Mouse (Mus musculus) stomach, postnatal 0 days (tissue): ENCODE results near the gene Aldh3a2. TPM values are rescaled to one million over a fixed set of nuclear protein-coding genes. Genes with fewer than 3 reads are reported as not detected.
"Not testable (repeated sequence)": the region's sequence is repeated elsewhere in the genome, so short reads cannot be mapped to it uniquely, and the experiment has no call there.

ENCODE experiments used
- ATAC-seq: fragments of 200-750 bp; cut with Nextera tagmentation; 2 replicates; pipeline ENCODE4 v1.8.0; 2017; ENCODE audit not compliant: low FRiP score, low TSS enrichment
- DNase-seq: peaks from one replicate; pipeline ENCODE4 v3.0.0-alpha.2; 2016; ENCODE audit warnings: low spot score
- H3K27ac ChIP-seq: fragments of 300-500 bp; sonication (generic); replicated peaks from 2 replicates; pipeline ENCODE4 v1.5.1; 2014; ENCODE audit warnings: mild to moderate bottlenecking, control low read depth
- H3K27me3 ChIP-seq: fragments of 300-500 bp; sonication (generic); 2 replicates; pipeline ENCODE4 v1.6.1; 2014; ENCODE audit warnings: low read length; ENCODE audit not compliant: control insufficient read depth, insufficient read depth
- H3K36me3 ChIP-seq: fragments of 300-500 bp; sonication (generic); 2 replicates; pipeline ENCODE4 v1.6.1; 2014; ENCODE audit warnings: low read length, mixed read lengths; ENCODE audit not compliant: control insufficient read depth, insufficient read depth
- H3K4me1 ChIP-seq: fragments of 300-500 bp; sonication (generic); replicated peaks from 2 replicates; pipeline ENCODE4 v1.6.1; 2014; ENCODE audit warnings: antibody characterized with exemption; ENCODE audit not compliant: control insufficient read depth, insufficient read depth
- H3K4me2 ChIP-seq: fragments of 300-500 bp; sonication (generic); replicated peaks from 2 replicates; pipeline ENCODE4 v1.6.1; 2014; ENCODE audit warnings: low read depth, mild to moderate bottlenecking, control low read depth, moderate library complexity
- H3K4me3 ChIP-seq: fragments of 300-500 bp; sonication (generic); 2 replicates; pipeline ENCODE4 v1.5.1; 2014; ENCODE audit warnings: low read depth, low read length, control low read depth
- H3K9ac ChIP-seq: fragments of 300-500 bp; sonication (generic); 2 replicates; pipeline ENCODE4 v1.6.1; 2014; ENCODE audit warnings: mild to moderate bottlenecking, low read length, control low read depth, mixed read lengths
- H3K9me3 ChIP-seq: fragments of 300-500 bp; sonication (generic); 2 replicates; pipeline ENCODE4 v1.6.1; 2016; ENCODE audit warnings: low read length; ENCODE audit not compliant: control insufficient read depth
- CTCF ChIP-seq: IDR thresholded peaks from 2 replicates; pipeline ENCODE4 v1.5.1; 2016; ENCODE audit warnings: antibody characterized with exemption, low read depth, mild to moderate bottlenecking, moderate library complexity
- EP300 ChIP-seq: optimal IDR thresholded peaks from 2 replicates; pipeline ENCODE3; 2016; ENCODE audit warnings: antibody characterized with exemption
- WGBS: fragments of 180-500 bp; shearing (Covaris S2); extraction: QIAGEN DNeasy Blood & Tissue Kit; methylation state at CpG from one replicate; pipeline ENCODE4 v1.1.7; 2014; 5-methylcytosine and 5-hydroxymethylcytosine counted together
- polyA plus RNA-seq: library from polyadenylated mRNA; unstranded; fragments of >200 nt; fragmentation: Nextera tagmentation; extraction: Ambion mirVana; gene quantifications from 2 replicates; pipeline ENCODE4 v1.2.1, GENCODE M21; 2015

Gene Aldh3a2
- polyA plus RNA-seq, 1 experiment from 2014 or later: 68.0 TPM

DNA sequence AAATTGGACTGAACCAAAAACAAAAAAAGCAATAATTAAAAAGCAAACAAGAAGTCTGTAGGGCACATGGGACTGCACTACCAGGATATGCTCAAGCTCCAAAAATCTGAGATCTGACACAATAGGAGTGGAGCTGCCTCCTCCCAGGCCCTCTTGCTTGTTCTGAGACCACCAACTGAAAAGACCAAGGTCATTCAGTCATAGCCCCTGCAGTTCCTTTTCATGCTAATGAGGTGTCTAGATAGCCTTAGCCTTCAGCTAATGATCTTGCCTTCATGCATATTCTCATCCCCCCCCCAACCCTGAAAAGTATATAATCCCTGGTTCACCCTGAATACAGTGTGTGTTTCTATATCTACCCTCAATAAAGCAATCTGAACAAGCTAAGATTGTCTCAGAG is 85.6 kb downstream of the Aldh3a2 start:
- Histone ChIP-seq H3K4me1 (no peaks in the 10 kb centered on the region), H3K27me3 (no peaks in the 10 kb centered on the region), H3K9me3 (no peaks in the 10 kb centered on the region), H3K36me3 (no peaks in the 10 kb centered on the region), H3K4me2 (no peak overlapping the region), H3K9ac (no peak overlapping the region), H3K27ac (no peak overlapping the region), H3K4me3 (no peak overlapping the region)
- DNase-seq (no peak), ATAC-seq (no peak)
- no peak for TF ChIP-seq EP300
- TF ChIP-seq CTCF: no peak

- H3K36me3 ChIP-seq: no peaks in the 10 kb centered on the region
- WGBS: 75% methylated on average over 3 of the region's 3 CpGs
- ATAC-seq (no peak), DNase-seq (no peak)
- no peak for TF ChIP-seq CTCF
- TF ChIP-seq EP300: no peak
- no peak overlapping the region for H3K4me2 ChIP-seq
- H3K4me3 ChIP-seq: no peak overlapping the region
- H3K27ac ChIP-seq: no peak overlapping the region
- no peaks in the 10 kb centered on the region for H3K27me3 ChIP-seq
- no peak overlapping the region for H3K9ac ChIP-seq
- H3K4me1 ChIP-seq: no peaks in the 10 kb centered on the region
- H3K9me3 ChIP-seq: no peaks in the 10 kb centered on the region
These were observed 86.9 kb downstream of the Aldh3a2 start for GRCm38 (mm10) chr11:61180361-61180760.

- no peak for DNase-seq
- TF ChIP-seq CTCF: no peak
- no peak for TF ChIP-seq EP300
These were observed 90.9 kb downstream of the Aldh3a2 start for GRCm38 (mm10) chr11:61176321-61176720.

GRCm38 (mm10) chr11:61175778-61176177 is 91.5 kb downstream of the Aldh3a2 start:
- H3K4me1 ChIP-seq: no peaks in the 10 kb centered on the region
- ATAC-seq (no peak), DNase-seq (no peak)
- H3K4me2 ChIP-seq: no peak overlapping the region; the same call in 1 of the 2 replicates
- H3K36me3 ChIP-seq: no peaks in the 10 kb centered on the region
- no peak overlapping the region for H3K9ac ChIP-seq
- TF ChIP-seq CTCF (no peak), EP300 (no peak)
- whole genome bisulfite sequencing: 74% methylated on average over 5 of the region's 5 CpGs
- peak overlapping the region; percentile 18; the same call in 1 of the 2 replicates for H3K4me3 ChIP-seq
- H3K27ac ChIP-seq: no peak overlapping the region; the same call in 1 of the 2 replicates
- no peaks in the 10 kb centered on the region for H3K27me3 ChIP-seq
- no peaks in the 10 kb centered on the region for H3K9me3 ChIP-seq

More at GRCm38 (mm10) chr11:61176321-61176720, 90.9 kb downstream of the Aldh3a2 start:
- H3K9ac ChIP-seq: no peak overlapping the region
- no peaks in the 10 kb centered on the region for H3K4me1 ChIP-seq
- H3K27ac ChIP-seq: no peak overlapping the region
- H3K9me3 ChIP-seq: no peaks in the 10 kb centered on the region
- H3K27me3 ChIP-seq: no peaks in the 10 kb centered on the region
- 67% methylated on average over 1 of the region's 1 CpGs for WGBS
- H3K36me3 ChIP-seq: no peaks in the 10 kb centered on the region
- no peak overlapping the region for H3K4me2 ChIP-seq
- ATAC-seq: no peak
- no peak overlapping the region for H3K4me3 ChIP-seq

DNA sequence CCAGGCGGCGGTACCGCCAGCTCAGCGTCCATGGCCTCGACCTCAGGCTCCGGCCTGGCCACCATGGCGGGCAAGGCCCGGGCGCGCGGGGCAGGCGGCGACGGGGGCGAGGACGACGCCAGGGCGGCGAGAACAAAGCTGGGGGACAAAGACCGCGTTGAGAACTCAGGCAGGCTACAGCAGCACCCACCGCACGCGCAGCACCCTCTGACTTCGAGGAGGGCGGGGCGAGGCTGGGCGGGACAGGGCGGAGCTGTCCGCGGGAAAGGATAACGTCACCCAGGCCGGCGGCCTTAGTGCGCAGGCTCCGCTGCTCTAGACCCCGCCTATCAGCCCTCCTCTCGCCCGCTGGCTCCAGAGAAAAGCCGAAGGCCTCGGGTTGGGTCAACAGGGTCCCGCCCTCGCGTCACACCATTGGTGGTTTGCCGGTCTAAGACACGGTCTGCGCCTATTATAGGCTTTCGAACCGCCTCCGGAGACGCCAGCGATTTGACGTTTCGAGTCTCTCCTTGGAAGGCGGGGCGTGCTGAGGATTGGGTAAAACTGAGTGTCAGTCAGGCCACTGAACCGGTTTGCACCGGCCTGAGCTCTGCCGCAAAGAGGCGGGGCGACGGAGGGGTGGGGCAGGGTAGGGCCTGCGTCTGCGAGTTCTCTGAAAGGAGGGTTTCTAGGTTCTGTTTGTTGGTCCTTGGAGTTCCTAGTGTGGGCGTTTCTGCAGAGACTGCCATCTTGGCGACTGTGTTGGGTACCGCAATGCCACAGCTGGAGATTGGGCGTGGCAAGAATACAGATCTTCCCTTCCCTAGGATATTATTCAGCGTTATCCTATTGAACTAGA is 92.2 kb downstream of the Aldh3a2 start, which contains the start of gene Usp22:
Gene Usp22, minus strand, starts transcription at position 235 of the 838 bp plus-strand sequence.
- H3K9me3 ChIP-seq: no peaks in the 10 kb centered on the region
- peak within 1 kb of the TSS; percentile 79 for H3K4me2 ChIP-seq
- peak within 1 kb of the TSS; percentile 96 for H3K9ac ChIP-seq
- DNase-seq: peak; percentile 100
- no peaks in the 10 kb centered on the region for H3K36me3 ChIP-seq
- no peaks in the 10 kb centered on the region for H3K27me3 ChIP-seq
- peak within 1 kb of the TSS; percentile 97 for H3K4me3 ChIP-seq
- no peaks in the 10 kb centered on the region for H3K4me1 ChIP-seq
- peak within 1 kb of the TSS; percentile 97 for H3K27ac ChIP-seq
- under 1% methylated on average over 67 of the region's 69 CpGs for WGBS
- peak; percentile 99 for ATAC-seq
- TF ChIP-seq EP300: no peak
- peak; percentile 3; the same call in 1 of the 2 replicates for TF ChIP-seq CTCF

GRCm38 (mm10) chr11:61174291-61174820 is 92.9 kb downstream of the Aldh3a2 start:
- peak; percentile 21; the same call in 1 of the 2 replicates for ATAC-seq
- peak; percentile 77 for DNase-seq
- under 1% methylated on average over 28 of the region's 28 CpGs for WGBS
- Histone ChIP-seq H3K9me3 (no peaks in the 10 kb centered on the region), H3K4me2 (peak overlapping the region; percentile 79), H3K27ac (peak overlapping the region; percentile 97), H3K27me3 (no peaks in the 10 kb centered on the region), H3K36me3 (no peaks in the 10 kb centered on the region), H3K4me1 (no peaks in the 10 kb centered on the region), H3K4me3 (peak overlapping the region; percentile 97), H3K9ac (peak overlapping the region; percentile 96)
- no peak for TF ChIP-seq EP300
- peak; percentile 69 for TF ChIP-seq CTCF

GRCm38 (mm10) chr11:61173477-61173876 is 93.8 kb downstream of the Aldh3a2 start:
- H3K27ac ChIP-seq, ATAC-seq, DNase-seq, H3K9ac ChIP-seq, H3K4me1 ChIP-seq, H3K36me3 ChIP-seq, H3K9me3 ChIP-seq, H3K27me3 ChIP-seq: not testable (repeated sequence)
- H3K4me3 ChIP-seq: peak overlapping the region; percentile 97
- WGBS: 21% methylated on average over 15 of the region's 15 CpGs
- H3K4me2 ChIP-seq: peak overlapping the region; percentile 79
